Mouse (Mus musculus): ENCODE data around the gene Abcg8.

DNA sequence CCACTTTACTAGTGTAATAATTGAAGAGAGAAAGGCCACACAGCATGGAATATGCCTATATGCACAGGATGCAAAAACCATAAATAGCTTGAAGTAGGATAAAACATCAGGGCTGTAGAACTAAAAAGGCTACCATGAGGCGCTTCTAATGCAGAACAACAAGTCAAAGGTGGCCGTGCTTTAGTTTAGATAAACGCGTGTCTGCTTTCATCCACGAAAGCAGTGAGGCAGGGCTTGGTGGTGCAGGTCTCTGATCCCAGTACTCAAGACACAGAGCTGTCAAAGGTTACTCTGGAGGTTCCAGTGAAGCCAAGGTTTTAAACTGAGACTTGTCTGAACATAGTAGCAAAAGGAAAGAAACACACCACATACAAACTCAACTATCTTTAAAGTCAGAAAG lies 53.0 kb downstream of the Abcg8 start:
- TF ChIP-seq EP300 (IDR thresholded peaks at IDR 0.05; ENCODE audit: low read depth) (no peak), CTCF (IDR thresholded peaks at IDR 0.05; ENCODE audit: low read depth) (no peak)
